Mouse (Mus musculus) right cerebral cortex, adult 18-20 months (tissue): ENCODE measurements around the gene Lims1.

Experiments used
- DNase-seq: peaks from one replicate; pipeline ENCODE4 v3.0.0; 2022; ENCODE audit warnings: mixed read lengths

The Lims1 gene

GRCm38 (mm10) chr10:58351670-58352069 lies 28.4 kb downstream of the Lims1 start:
- DNase-seq: no peak

DNA sequence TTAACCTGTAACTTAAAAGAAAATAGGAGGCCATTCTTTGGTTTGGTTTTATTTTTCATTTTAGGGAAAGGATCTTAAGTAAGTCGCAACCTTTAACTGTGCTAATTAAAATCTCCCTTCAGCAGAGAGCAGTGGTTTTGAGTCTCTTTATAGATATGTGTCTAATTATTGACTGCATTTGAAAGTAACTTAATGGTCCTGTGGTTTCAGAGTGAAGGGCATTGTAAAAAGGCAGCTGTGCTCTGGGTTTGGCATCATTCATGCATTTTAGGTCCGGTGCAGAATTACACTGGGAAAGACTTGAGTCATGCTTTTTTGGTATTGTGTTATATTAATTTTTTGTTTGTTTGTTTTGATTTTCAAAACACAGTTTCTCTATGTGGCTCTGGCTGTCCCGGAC lies 29.1 kb downstream of the Lims1 start:
- no peak for DNase-seq

- no peak for DNase-seq
These were observed 31.3 kb downstream of the Lims1 start for GRCm38 (mm10) chr10:58354561-58354960.

- no peak for DNase-seq
These were observed 33.2 kb downstream of the Lims1 start for GRCm38 (mm10) chr10:58356460-58356859.

GRCm38 (mm10) chr10:58359123-58359522 lies 35.9 kb downstream of the Lims1 start:
- DNase-seq: no peak

DNA sequence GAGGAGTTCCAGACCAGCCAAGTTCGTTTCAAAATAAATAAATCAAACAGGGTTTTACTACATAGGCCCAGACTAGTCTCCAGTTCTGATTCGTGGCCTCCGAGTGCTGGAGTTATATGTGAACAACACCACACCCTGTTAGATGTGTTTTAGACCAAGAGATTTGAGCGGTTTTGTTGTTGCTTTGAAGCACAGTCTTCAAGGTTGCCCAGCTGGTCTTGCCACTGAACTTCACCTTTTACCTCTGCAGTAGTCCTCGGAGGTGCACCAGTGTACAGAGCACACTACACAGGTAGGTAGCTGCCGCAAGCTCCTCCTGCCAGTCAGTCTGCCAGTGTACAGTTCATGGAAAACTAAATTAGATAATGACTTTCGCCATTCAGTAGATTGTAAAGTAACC lies 36.7 kb downstream of the Lims1 start:
- no peak for DNase-seq

DNA sequence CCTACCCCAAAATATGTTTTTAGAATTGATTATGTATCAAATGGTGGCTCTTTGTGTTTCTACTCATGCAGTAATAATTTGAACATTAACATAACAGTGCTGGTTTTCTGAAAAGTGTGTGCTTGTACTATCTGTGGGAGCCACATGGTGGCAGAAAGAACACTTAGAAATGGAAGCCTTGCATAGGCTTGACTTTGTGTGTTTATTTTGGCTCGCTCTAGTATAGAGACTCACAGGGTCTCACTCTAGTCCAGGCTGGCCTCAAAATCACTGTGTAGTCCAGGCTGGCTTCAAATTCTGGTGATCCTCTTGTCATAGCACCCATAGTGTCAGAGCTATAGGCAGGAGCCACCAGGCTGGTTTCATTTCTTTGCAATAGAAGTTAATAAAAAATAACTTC lies 39.5 kb downstream of the Lims1 start:
- no peak for DNase-seq

DNA sequence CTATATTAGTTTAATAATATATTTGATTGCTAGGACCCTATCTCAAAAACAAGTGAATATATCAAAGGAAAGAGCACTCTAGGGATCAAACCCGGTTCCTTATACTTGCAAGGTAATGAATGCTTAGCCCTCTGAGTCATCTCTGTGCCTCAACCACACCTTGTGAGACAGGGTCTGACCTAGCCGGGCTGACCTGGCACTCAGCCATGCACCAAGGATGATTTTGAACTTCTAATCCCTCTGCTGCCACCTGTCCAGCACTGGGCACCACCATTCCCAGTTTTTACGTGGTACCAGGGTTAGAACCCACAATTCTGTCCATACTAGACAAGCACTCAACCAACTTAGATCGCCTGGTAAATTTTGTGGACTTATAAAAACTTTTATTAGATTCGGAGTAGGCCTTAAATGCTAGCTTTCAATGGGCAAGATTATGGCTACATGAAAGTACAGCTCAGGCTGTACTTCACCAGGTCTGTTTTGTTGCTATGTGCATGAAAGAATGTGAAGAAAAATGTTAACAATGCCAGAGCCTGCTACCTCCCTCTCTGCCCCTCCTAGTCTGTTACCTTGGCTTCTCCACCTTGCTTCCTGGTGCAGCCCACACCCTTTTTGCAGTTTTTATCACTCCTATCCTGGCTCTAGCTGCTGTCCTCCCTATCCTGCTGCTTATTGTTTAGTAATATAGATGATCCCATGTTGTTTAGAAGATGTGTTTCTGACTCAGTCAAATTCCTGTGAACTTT lies 41.7 kb downstream of the Lims1 start:
- no peak for DNase-seq

DNA sequence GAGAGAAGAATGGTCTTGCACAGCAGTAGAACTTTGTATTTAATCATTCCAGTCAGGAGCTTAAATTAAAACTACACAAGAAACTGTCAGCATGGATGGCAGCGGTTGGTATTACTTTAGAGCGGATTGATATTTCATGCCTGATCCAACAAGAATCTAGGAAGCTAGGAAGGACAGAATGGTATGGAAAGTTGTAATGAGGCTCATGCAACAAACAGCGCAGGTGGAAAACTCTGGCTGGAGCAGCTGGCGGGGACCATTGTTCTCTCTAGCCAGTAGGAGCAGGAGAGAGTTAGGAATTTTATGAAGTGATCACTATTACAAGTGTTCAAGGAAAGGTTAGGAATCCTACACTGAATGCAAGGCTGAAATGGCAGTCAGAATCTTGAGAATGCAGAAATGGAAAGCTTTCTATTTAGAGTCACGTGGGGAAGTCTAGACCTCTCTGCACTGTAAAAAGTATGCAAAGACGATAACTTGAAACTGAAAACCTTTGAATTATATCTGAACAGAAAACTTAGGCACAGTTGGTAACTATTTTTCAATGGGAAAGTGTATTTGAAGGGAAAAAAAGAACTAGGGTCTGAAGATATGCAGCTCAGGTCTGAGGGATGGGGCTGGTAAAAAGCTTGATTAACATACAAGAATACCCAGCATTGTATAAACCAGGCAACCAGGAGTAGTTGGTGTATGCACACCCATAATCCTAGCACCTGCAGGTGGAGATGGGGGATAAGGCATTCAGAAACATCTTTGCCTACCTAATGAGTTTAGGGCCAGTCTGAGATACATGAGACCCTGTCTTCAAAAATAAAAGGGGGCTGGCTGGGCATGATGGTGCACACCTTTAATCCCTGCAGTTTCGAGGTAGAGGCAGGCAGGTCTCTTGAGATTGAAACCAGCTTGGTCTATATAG lies 45.8 kb downstream of the Lims1 start:
- DNase-seq: no peak

GRCm38 (mm10) chr10:58369707-58370093 lies 46.4 kb downstream of the Lims1 start:
- DNase-seq: no peak

DNA sequence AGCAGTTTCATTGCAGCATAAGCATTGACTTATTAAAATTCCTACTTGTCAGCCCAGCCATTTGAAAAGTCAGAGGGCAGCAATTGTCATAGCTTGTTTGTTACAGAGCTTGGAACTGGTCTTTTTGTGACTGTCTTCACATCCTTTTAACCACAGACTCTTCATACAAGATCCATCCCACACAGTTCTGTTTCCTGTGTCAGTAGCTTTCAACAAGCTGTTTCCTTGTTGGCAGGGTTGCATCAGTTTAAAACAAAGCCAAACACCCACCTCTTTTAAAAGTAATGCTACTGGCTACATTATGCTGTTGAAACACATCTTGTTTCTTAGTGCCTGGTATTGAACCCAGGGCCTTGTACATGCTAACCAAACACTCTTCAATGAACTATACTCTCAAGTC lies 46.9 kb downstream of the Lims1 start:
- peak; percentile 57 for DNase-seq

GRCm38 (mm10) chr10:58370559-58370958 lies 47.3 kb downstream of the Lims1 start:
- DNase-seq: no peak

- DNase-seq: no peak
These were observed 48.1 kb downstream of the Lims1 start for GRCm38 (mm10) chr10:58371279-58371842.

DNA sequence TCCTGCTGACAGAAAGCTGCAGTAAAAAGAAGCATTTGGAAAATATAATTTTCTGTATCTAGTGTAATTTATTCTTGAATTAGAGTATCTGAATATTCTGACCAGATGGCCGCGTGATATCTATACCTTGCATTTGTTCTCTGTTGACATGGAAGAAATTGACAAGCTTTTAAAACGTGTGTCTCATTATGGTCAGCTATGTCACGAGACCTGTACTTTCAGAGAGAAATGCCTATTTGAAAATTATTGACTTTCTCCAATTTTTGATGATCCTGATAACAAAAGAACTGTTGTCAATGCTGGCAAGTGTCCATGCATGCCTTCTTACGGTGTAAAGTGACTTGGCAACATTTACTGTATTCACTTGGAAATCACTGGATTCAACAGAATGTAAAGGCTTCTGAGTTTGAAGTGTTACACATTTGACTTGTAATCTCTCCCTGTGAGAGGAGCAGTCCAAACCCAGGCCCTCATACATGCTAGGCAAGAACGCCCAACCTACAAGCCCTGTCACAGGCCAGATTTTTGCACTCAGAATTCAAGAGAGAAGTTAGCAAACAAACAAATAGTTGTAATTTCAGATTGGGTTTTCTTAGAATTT lies 49.3 kb downstream of the Lims1 start:
- DNase-seq: no peak

GRCm38 (mm10) chr10:58373829-58374228 lies 50.6 kb downstream of the Lims1 start:
- no peak for DNase-seq

- peak; percentile 35 for DNase-seq
These were observed 54.4 kb downstream of the Lims1 start for GRCm38 (mm10) chr10:58377592-58378197.

GRCm38 (mm10) chr10:58378380-58378779 lies 55.1 kb downstream of the Lims1 start:
- DNase-seq: no peak

GRCm38 (mm10) chr10:58379699-58380098 lies 56.4 kb downstream of the Lims1 start:
- DNase-seq: no peak

DNA sequence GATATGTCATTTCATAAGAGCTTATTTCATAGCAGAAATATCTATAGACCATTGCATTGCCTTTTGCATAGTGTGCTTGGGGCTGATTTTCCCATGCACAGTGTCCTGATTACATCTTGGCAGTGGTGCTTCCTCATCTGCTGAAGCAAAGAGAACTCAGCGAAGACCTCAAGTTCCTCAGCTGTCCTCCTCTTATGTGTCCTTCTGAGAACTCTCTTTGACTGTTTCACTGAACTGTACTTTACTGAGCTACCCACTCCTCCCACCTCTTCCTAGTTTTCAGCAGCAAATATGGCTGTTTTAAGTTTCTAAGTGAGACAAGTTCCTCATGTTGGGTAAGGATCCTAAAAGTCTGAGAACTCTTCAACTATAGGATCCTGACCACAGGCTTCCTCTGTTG lies 58.6 kb downstream of the Lims1 start:
- no peak for DNase-seq

DNA sequence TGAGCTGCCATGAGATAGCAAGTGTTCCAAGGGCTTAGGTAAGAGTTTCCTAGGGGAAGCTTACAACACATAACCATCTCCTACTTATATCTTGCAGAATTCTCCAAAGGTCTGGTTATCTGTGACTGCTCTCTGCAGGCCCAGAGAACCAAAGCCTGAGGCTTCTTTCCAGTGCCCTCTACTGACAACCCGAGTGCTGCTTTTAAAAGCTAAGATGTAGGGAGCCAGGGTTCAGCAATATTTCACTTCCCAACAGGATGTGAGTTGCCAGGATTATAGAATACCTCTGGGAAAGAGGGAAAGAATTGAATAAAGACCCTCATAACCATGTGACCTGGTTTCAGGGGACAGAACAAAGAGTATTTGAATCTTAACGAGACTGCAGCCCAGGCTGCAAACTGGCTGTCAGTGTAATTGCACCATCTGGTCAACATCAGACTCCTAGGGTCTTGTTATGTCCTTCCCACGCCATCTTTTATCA lies 59.4 kb downstream of the Lims1 start:
- DNase-seq: no peak

DNA sequence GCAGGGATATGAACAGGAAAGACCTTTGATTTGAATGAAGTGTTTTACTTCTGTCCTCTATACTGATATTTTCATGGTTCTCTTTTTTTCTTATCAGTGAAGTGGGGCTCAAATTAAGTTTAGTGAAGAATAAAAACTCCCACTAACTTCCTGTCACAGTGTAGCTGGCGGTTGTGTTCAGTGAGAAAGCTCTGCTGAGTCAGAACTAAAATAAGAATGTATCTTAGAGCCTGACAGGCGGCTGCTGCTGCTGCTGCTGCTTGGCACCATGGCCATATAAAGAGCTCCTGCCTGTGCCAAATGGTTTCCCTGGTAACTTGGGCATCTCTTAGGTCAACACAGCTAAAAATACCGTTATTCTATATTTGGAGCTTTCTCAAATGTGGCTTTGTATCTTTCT lies 60.0 kb downstream of the Lims1 start:
- DNase-seq: peak; percentile 88

DNA sequence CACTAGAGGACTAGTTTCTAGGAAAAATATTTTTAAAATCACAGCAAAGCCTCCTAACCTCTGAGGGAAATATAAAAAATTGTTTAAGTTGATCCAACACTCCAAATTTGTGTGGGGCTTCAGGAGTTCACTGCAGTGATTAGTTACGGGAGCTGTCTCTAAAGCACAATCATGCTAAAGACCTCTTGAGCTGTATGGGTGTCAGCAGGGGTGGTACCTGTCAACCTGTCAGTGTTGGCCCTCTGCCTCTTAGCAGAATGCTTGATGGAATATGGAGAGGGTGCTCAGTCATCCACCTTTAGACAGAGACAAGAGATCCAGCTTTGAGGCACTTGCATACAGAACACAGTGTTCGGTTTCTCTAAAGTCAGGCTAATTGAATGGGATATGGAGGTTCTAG lies 60.5 kb downstream of the Lims1 start:
- DNase-seq: peak; percentile 46

DNA sequence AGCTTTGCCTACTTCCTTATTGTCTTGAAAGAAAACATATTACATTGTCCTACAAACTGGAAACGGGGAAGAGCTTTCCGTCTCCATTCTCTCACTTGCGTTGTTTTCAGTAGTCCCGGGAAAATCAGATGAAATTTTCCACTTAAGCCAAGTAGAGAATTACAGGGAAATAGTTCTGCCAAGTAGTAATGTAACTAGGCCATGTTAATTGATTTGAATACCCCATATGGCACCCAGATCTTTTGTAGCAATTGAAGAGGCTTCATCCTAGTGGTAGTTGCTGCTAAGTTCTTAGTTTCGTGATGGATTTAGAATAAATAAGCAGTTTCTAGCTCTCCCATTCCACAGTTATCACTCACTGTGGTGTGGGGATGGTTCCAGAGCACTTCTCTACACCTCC lies 62.4 kb downstream of the Lims1 start:
- DNase-seq: no peak
